Comparison of ENCODE assay signal across 27 mouse cellular contexts in the genomic region with DNA sequence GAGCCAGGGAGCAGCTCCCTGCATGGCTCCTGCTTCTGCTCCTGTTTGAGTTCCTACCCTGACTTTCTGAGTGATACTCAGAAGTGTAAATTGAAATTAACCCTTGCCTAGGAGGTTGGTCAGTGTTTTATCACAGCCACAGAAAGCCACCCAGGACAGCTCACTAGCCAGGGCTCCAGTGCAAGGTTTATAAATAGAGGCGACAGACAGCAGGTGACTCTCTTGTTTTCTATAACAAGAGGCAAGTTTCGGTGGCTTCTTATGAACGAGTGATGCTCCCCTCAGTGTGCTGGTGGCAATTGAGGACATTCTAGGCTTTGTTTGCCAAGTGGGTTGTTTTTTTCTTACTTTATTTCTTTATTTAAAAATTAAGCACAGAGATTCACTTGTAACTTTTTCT. TPM values are rescaled to one million over a fixed set of nuclear protein-coding genes. Genes with fewer than 3 reads are reported as not detected.
DNase-seq lines count a peak whose midpoint lies in the region; ATAC-seq lines count a peak whose summit lies in the region.
"Had no signal": no experiment of that assay in that cellular context is flagged by ENCODE, and none has a peak within 500 bp of the region (broad histone marks: within the 10 kb centered on the region; RNA-seq: fewer than 3 reads in every experiment).

No protein-coding gene starts in this region.

- H3K9me3 ChIP-seq in heart, embryonic 10.5 days = no peaks in the 10 kb centered on the region
- H3K9me3 ChIP-seq in heart, embryonic 12.5 days (replicated peaks) = no peaks in the 10 kb centered on the region; the same call in 1 of the 2 replicates
- H3K9me3 ChIP-seq: embryonic facial prominence, embryonic 13.5 days; embryonic facial prominence, embryonic 15.5 days; forebrain, embryonic 10.5 days; forebrain, embryonic 12.5 days had no signal

- H3K27me3 ChIP-seq in heart, embryonic 10.5 days (ENCODE audit: insufficient read depth, poor library complexity, severe bottlenecking) = 0 out of 2 replicates have a peak, but pooled peaks cover 5% of the 10 kb centered on the region
- no peaks in the 10 kb centered on the region for H3K27me3 ChIP-seq in heart, embryonic 12.5 days (replicated peaks)
- H3K27me3 ChIP-seq: embryonic facial prominence, embryonic 13.5 days; embryonic facial prominence, embryonic 15.5 days; forebrain, embryonic 12.5 days had no signal

- DNase-seq in heart, embryonic 10.5 days (ENCODE audit: low spot score) = peak; percentile 55
- DNase-seq in layer of hippocampus, postnatal 10 days (ENCODE audit: low spot score in 2 of 2) = peak; percentile 1 to 6
- DNase-seq in layer of hippocampus, postnatal 25 days (ENCODE audit: extremely low spot score in 1 of 2, low spot score in 1 of 2) = no peak
- DNase-seq: adrenal gland, adult 2 months; adrenal gland, postnatal 10 days; adrenal gland, postnatal 25 days; cerebellum, adult 11 months; cerebellum, adult 18-20 months; cerebellum, adult 8-10 months; cerebellum, adult 9-11 months; cerebellum, postnatal 14 days; cerebellum, postnatal 36 days; embryo, embryonic 11 days had no signal

- H3K36me3 ChIP-seq in heart, embryonic 10.5 days = peaks cover 6% of the 10 kb centered on the region; the same call in 1 of the 2 replicates
- H3K36me3 ChIP-seq in heart, embryonic 12.5 days = peaks cover 12% of the 10 kb centered on the region
- H3K36me3 ChIP-seq: embryonic facial prominence, embryonic 15.5 days; forebrain, embryonic 12.5 days had no signal

- H3K4me2 ChIP-seq in heart, embryonic 12.5 days = no peak overlapping the region
- H3K4me2 ChIP-seq: embryonic facial prominence, embryonic 13.5 days; embryonic facial prominence, embryonic 15.5 days; forebrain, embryonic 12.5 days had no signal

- 57% methylated on average over 3 of the region's 3 CpGs for WGBS in heart, embryonic 10.5 days
- WGBS in heart, embryonic 12.5 days = 42% methylated on average over 3 of the region's 3 CpGs

- peaks cover 10% of the 10 kb centered on the region; the same call in 1 of the 2 replicates for H3K4me1 ChIP-seq in heart, embryonic 10.5 days
- H3K4me1 ChIP-seq in heart, embryonic 12.5 days (replicated peaks) = peaks cover 4% of the 10 kb centered on the region; the same call in 1 of the 2 replicates
- H3K4me1 ChIP-seq: embryonic facial prominence, embryonic 13.5 days; embryonic facial prominence, embryonic 15.5 days; forebrain, embryonic 12.5 days had no signal

- H3K27ac ChIP-seq in heart, embryonic 10.5 days = no peak overlapping the region
- no peak overlapping the region for H3K27ac ChIP-seq in heart, embryonic 12.5 days (ENCODE audit: poor library complexity, severe bottlenecking)
- H3K27ac ChIP-seq: embryonic facial prominence, embryonic 13.5 days; embryonic facial prominence, embryonic 15.5 days; forebrain, embryonic 10.5 days; forebrain, embryonic 12.5 days had no signal

- no peak overlapping the region for H3K4me3 ChIP-seq in heart, embryonic 10.5 days
- no peak overlapping the region for H3K4me3 ChIP-seq in heart, embryonic 12.5 days
- H3K4me3 ChIP-seq: embryonic facial prominence, embryonic 13.5 days; embryonic facial prominence, embryonic 15.5 days; erythroblast, embryonic 14.5 days; forebrain, embryonic 10.5 days; forebrain, embryonic 12.5 days had no signal

- ATAC-seq in heart, embryonic 12.5 days (ENCODE audit: insufficient number of reproducible peaks, low FRiP score) = no peak
- ATAC-seq: forebrain, embryonic 14.5 days; forebrain, embryonic 16.5 days had no signal

- no peak overlapping the region for H3K9ac ChIP-seq in heart, embryonic 12.5 days
- H3K9ac ChIP-seq: embryonic facial prominence, embryonic 13.5 days; embryonic facial prominence, embryonic 15.5 days; forebrain, embryonic 12.5 days had no signal

RNA-seq across cellular contexts. Expression of gene Txnrd3, which starts 23.2 kb away (rescaled TPM):
- polyA plus RNA-seq in heart, embryonic 10.5 days (2016; fragmentation: Nextera tagmentation; extraction: Ambion mirVana) = 8.7 and 10.3 TPM in 2 replicates
- polyA plus RNA-seq in heart, embryonic 12.5 days (2016; fragmentation: Nextera tagmentation; extraction: Ambion mirVana) = 10.0 and 11.5 TPM in 2 replicates
- total RNA-seq in layer of hippocampus, postnatal 10 days (2021) = 1 to 10 TPM; 8.0 to 8.9 TPM
- total RNA-seq in layer of hippocampus, postnatal 25 days (2021) = 1 to 10 TPM; 4.0 to 4.1 TPM
- polyA plus RNA-seq: erythroblast, embryonic 14.5 days had no signal

RNA-seq across cellular contexts. Expression of gene Vmn1r40, which starts 40.4 kb away (rescaled TPM):
- not detected in 2 replicates for polyA plus RNA-seq in heart, embryonic 10.5 days (2016; fragmentation: Nextera tagmentation; extraction: Ambion mirVana)
- not detected in 2 replicates for polyA plus RNA-seq in heart, embryonic 12.5 days (2016; fragmentation: Nextera tagmentation; extraction: Ambion mirVana)
- total RNA-seq in layer of hippocampus, postnatal 10 days (2021) = not detected
- total RNA-seq in layer of hippocampus, postnatal 25 days (2021) = not detected
- total RNA-seq: adrenal gland, adult 2 months; adrenal gland, postnatal 10 days; adrenal gland, postnatal 25 days; adrenal gland, postnatal 4 days; common myeloid progenitor, adult 5-6 weeks; ES-E14; MEL had no signal
- polyA plus RNA-seq: adrenal gland, adult 2 months; C2C12; embryonic facial prominence, embryonic 11.5 days; embryonic facial prominence, embryonic 13.5 days; embryonic facial prominence, embryonic 15.5 days; erythroblast, embryonic 14.5 days; forebrain, embryonic 10.5 days; forebrain, embryonic 12.5 days; forebrain, embryonic 14.5 days; forebrain, embryonic 16.5 days had no signal

Comparison
In these comparisons a context has a peak if more than half of its experiments do, and no peak if none do; other contexts are left out.
1. DNase-seq: peak in heart, embryonic 10.5 days (single experiment) and layer of hippocampus, postnatal 10 days (2 of 2); none in layer of hippocampus, postnatal 25 days (0 of 2).